Mouse (Mus musculus) heart, postnatal 0 days (tissue): Measurements from ENCODE around the gene Tcp1. TPM values are rescaled to one million over a fixed set of nuclear protein-coding genes. Genes with fewer than 3 reads are reported as not detected.
"Not testable (repeated sequence)": the region's sequence is repeated elsewhere in the genome, so short reads cannot be mapped to it uniquely, and the experiment has no call there.

Experiments
- ATAC-seq: fragments of 200-750 bp; cut with Nextera tagmentation; 2 replicates; pipeline ENCODE4 v1.8.0; 2017; ENCODE audit warnings: low read depth, moderate number of reproducible peaks, moderate library complexity; ENCODE audit not compliant: insufficient read depth
- DNase-seq: peaks from one replicate; pipeline ENCODE4 v3.0.0-alpha.2; 2016; ENCODE audit warnings: low spot score
- H3K27ac ChIP-seq: fragments of 300-500 bp; sonication (generic); 2 replicates; pipeline ENCODE4 v1.5.1; 2014; ENCODE audit warnings: low read depth, mild to moderate bottlenecking
- H3K27me3 ChIP-seq: fragments of 300-500 bp; sonication (generic); 2 replicates; pipeline ENCODE4 v1.6.1; 2014; ENCODE audit warnings: low read length, mixed read lengths; ENCODE audit not compliant: control insufficient read depth, insufficient read depth
- H3K36me3 ChIP-seq: fragments of 300-500 bp; sonication (generic); replicated peaks from 2 replicates; pipeline ENCODE4 v1.6.1; 2014; ENCODE audit warnings: low read length, mixed read lengths; ENCODE audit not compliant: control insufficient read depth, insufficient read depth
- H3K4me1 ChIP-seq: fragments of 300-500 bp; sonication (generic); 2 replicates; pipeline ENCODE4 v1.6.1; 2014; ENCODE audit warnings: antibody characterized with exemption; ENCODE audit not compliant: control insufficient read depth, insufficient read depth
- H3K4me2 ChIP-seq: fragments of 300-500 bp; sonication (generic); 2 replicates; pipeline ENCODE4 v1.6.1; 2014; ENCODE audit warnings: low read depth, mild to moderate bottlenecking, low read length, moderate library complexity
- H3K4me3 ChIP-seq: fragments of 300-500 bp; sonication (generic); 2 replicates; pipeline ENCODE4 v1.5.1; 2014; ENCODE audit warnings: low read depth, low read length
- H3K9ac ChIP-seq: fragments of 300-500 bp; sonication (generic); replicated peaks from 2 replicates; pipeline ENCODE4 v1.6.1; 2014; ENCODE audit warnings: low read depth, low read length, mixed read lengths
- H3K9me3 ChIP-seq: fragments of 300-500 bp; sonication (generic); replicated peaks from 2 replicates; pipeline ENCODE4 v1.6.1; 2016; ENCODE audit warnings: low read length; ENCODE audit not compliant: control insufficient read depth
- CTCF ChIP-seq: IDR thresholded peaks from 2 replicates; pipeline ENCODE4 v1.5.1; 2016; ENCODE audit warnings: antibody characterized with exemption, control low read depth, low read depth
- EP300 ChIP-seq: IDR thresholded peaks from 2 replicates; pipeline ENCODE4 v1.6.1; 2016; ENCODE audit warnings: antibody characterized with exemption, low read depth
- WGBS: fragments of 180-500 bp; shearing (Covaris S2); extraction: QIAGEN DNeasy Blood & Tissue Kit; methylation state at CpG from one replicate; pipeline ENCODE4 v1.1.7; 2014; 5-methylcytosine and 5-hydroxymethylcytosine counted together
- polyA plus RNA-seq: library from polyadenylated mRNA; unstranded; fragments of >200 nt; fragmentation: Nextera tagmentation; extraction: Ambion mirVana; gene quantifications from 2 replicates; pipeline ENCODE4 v1.2.1, GENCODE M21; 2015
- total RNA-seq: library from RNA; depleted of rRNA; stranded (reverse); fragments of >200 nt; gene quantifications from 2 replicates; pipeline ENCODE4 v1.2.3, GENCODE M21; 2014; ENCODE audit warnings: low replicate concordance

The Tcp1 gene
- total and polyA plus RNA-seq, 2 experiments from 2014 or later: 252 to 330 TPM

DNA sequence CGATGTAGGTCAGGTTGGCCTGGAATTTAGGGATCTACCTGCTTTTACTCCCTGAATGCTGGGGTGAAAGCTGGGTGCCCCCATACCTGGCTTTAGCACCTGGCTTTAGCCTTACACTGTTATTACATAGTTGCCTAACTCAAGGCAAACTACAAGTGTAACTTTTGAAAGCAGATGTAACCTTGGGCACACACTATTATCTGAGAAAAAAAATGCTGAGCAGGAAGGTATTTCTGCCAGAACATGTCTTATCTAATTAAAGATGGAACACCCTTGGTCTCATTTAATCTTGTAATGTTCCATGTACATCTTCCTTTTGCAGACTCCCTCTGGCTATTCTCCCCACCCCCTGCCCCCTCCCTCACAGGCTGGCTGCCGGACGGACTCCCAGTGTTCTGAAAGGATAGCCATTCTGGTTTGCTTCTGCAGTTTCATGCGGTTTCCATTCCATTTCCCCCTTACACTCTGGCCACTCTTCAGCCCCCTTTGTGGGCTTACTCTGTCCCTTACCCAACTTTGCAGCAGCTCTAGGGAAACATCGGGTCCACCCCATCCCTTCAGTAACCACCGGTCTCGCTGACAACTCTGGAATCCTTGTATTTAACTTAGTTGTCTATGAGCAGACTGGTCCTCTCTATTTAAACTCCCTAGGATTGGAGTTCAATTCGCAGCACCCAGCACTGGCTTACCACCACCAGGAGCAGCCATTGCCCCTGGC, 26.2 kb downstream of the Tcp1 start:
- Histone ChIP-seq H3K4me2 (no peak overlapping the region), H3K27me3 (no peaks in the 10 kb centered on the region), H3K4me1 (no peaks in the 10 kb centered on the region), H3K27ac (no peak overlapping the region), H3K9ac (no peak overlapping the region), H3K9me3 (no peaks in the 10 kb centered on the region), H3K4me3 (no peak overlapping the region), H3K36me3 (peaks cover 6% of the 10 kb centered on the region; the same call in 1 of the 2 replicates)
- DNase-seq (no peak), ATAC-seq (no peak)
- WGBS: 81% methylated on average over 8 of the region's 8 CpGs
- TF ChIP-seq CTCF (no peak), EP300 (no peak)

- Histone ChIP-seq H3K4me3 (no peak overlapping the region), H3K36me3 (peaks cover 6% of the 10 kb centered on the region; the same call in 1 of the 2 replicates), H3K27ac (no peak overlapping the region), H3K4me2 (no peak overlapping the region), H3K4me1 (no peaks in the 10 kb centered on the region), H3K27me3 (no peaks in the 10 kb centered on the region), H3K9ac (no peak overlapping the region), H3K9me3 (no peaks in the 10 kb centered on the region)
- DNase-seq: no peak
- WGBS: 79% methylated on average over 6 of the region's 6 CpGs
- no peak for ATAC-seq
- TF ChIP-seq EP300 (no peak), CTCF (no peak)
Observed at GRCm38 (mm10) chr17:12942459-12943162, 27.1 kb downstream of the Tcp1 start.

GRCm38 (mm10) chr17:12949669-12950068, 34.2 kb downstream of the Tcp1 start:
- 93% methylated on average over 5 of the region's 5 CpGs for WGBS
- no peaks in the 10 kb centered on the region for H3K9me3 ChIP-seq
- DNase-seq: no peak
- H3K9ac ChIP-seq: no peak overlapping the region
- no peak overlapping the region for H3K4me2 ChIP-seq
- no peak for ATAC-seq
- H3K27me3 ChIP-seq: no peaks in the 10 kb centered on the region
- peaks cover 6% of the 10 kb centered on the region; the same call in 1 of the 2 replicates for H3K36me3 ChIP-seq
- TF ChIP-seq CTCF (no peak), EP300 (no peak)
- H3K27ac ChIP-seq: no peak overlapping the region
- no peaks in the 10 kb centered on the region for H3K4me1 ChIP-seq
- H3K4me3 ChIP-seq: no peak overlapping the region

- Histone ChIP-seq H3K36me3 (no peaks in the 10 kb centered on the region), H3K9ac (no peak overlapping the region), H3K9me3 (no peaks in the 10 kb centered on the region), H3K27ac (no peak overlapping the region), H3K27me3 (no peaks in the 10 kb centered on the region), H3K4me1 (peaks cover 6% of the 10 kb centered on the region; the same call in 1 of the 2 replicates), H3K4me2 (no peak overlapping the region), H3K4me3 (no peak overlapping the region)
- DNase-seq (no peak), ATAC-seq (no peak)
- TF ChIP-seq EP300 (no peak), CTCF (no peak)
- 80% methylated on average over 8 of the region's 8 CpGs for WGBS
Observed at GRCm38 (mm10) chr17:12956664-12957063, 41.2 kb downstream of the Tcp1 start.

- H3K27ac ChIP-seq, H3K9ac ChIP-seq, DNase-seq, H3K9me3 ChIP-seq, H3K36me3 ChIP-seq, ATAC-seq, H3K4me1 ChIP-seq, H3K4me3 ChIP-seq, H3K27me3 ChIP-seq, H3K4me2 ChIP-seq: not testable (repeated sequence)
- 29% methylated on average over 1 of the region's 2 CpGs for WGBS
Observed at GRCm38 (mm10) chr17:12959377-12959776, 43.9 kb downstream of the Tcp1 start.
